18 mouse cellular contexts compared by ENCODE assay signal in the genomic region with DNA sequence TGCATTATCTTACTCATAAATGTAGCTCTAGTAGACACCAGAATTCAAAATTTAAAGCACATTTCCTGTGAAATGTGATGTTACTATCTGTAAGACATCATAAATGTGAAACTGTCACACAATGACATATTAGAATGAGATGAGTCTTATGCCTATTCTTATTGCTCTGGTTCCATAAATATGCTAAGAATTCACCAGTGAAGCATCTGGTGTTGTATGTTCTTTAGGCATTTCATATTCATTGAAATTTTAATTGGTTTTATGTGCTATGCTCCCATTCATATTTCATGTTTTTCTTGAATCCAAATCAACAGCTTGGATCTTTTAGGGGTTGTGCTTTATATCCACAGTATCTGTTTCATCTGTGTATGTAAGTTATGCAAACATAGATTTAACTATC.
"Had no signal": no experiment of that assay in that cellular context is flagged by ENCODE, and none has a peak within 500 bp of the region (broad histone marks: within the 10 kb centered on the region; RNA-seq: fewer than 3 reads in every experiment).

No protein-coding gene starts in this region.

- H3K27ac ChIP-seq: midbrain, embryonic 10.5 days; midbrain, embryonic 12.5 days; neural tube, embryonic 13.5 days; neural tube, embryonic 15.5 days had no signal

- DNase-seq: lung, embryonic 14.5 days; lung, postnatal 10 days; lung, postnatal 4 days; midbrain, embryonic 14.5 days; retina, postnatal 1 day; right cerebral cortex, adult 18-20 months; right cerebral cortex, postnatal 25 days; right cerebral cortex, postnatal 4 days; spleen, adult 18-20 months; thymus, adult 18-20 months; thymus, postnatal 14 days; thymus, postnatal 36 days had no signal

- ATAC-seq: midbrain, embryonic 16.5 days had no signal

- H3K4me3 ChIP-seq: midbrain, embryonic 10.5 days; midbrain, embryonic 12.5 days; myocyte; neural tube, embryonic 13.5 days; neural tube, embryonic 15.5 days had no signal

- H3K27me3 ChIP-seq: midbrain, embryonic 12.5 days; neural tube, embryonic 13.5 days; neural tube, embryonic 15.5 days had no signal

- H3K9me3 ChIP-seq: midbrain, embryonic 10.5 days; midbrain, embryonic 12.5 days; neural tube, embryonic 13.5 days; neural tube, embryonic 15.5 days had no signal

- H3K36me3 ChIP-seq: midbrain, embryonic 10.5 days; midbrain, embryonic 12.5 days; neural tube, embryonic 13.5 days; neural tube, embryonic 15.5 days had no signal

- H3K4me2 ChIP-seq: lung, embryonic 14.5 days; midbrain, embryonic 12.5 days; neural tube, embryonic 13.5 days; neural tube, embryonic 15.5 days had no signal

- H3K4me1 ChIP-seq: midbrain, embryonic 10.5 days; midbrain, embryonic 12.5 days; neural tube, embryonic 13.5 days; neural tube, embryonic 15.5 days had no signal

- H3K9ac ChIP-seq: lung, embryonic 14.5 days; midbrain, embryonic 12.5 days; neural tube, embryonic 13.5 days; neural tube, embryonic 15.5 days had no signal
